8 mouse cellular contexts compared by ENCODE assay signal in the genomic region with DNA sequence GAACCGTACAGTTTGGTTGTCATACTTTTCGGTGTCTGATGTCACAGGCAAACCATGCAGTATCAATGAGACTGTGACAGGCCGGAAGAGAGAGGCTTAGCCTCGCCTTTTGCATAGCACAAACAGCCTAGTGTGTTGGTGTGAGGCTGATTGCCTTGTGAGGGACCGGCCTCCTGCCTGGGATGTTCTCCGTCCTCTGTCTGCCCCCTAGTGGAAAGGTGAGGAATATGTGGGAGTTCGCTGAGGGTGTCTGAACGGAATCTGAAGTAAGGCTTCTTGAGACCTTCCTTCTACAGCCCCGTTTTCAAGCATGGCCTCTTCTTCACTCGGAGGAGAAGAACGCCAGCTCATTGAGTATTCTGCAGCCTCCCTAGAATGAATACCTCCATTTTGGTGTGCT.
DNase-seq lines count a peak whose midpoint lies in the region; ATAC-seq and TF ChIP-seq lines count a peak whose summit lies in the region.

No protein-coding gene starts in this region.

- H3K4me1 ChIP-seq in embryonic facial prominence, embryonic 12.5 days = peaks cover 27% of the 10 kb centered on the region
- peaks cover 8% of the 10 kb centered on the region for H3K4me1 ChIP-seq in heart, adult 2 months (ENCODE audit: control insufficient read depth, insufficient read depth, low read length)
- H3K4me1 ChIP-seq in kidney, adult 2 months (ENCODE audit: control insufficient read depth, insufficient read depth, low read length) = peaks cover 12% of the 10 kb centered on the region
- peaks cover 8% of the 10 kb centered on the region for H3K4me1 ChIP-seq in limb, embryonic 11.5 days (ENCODE audit: control insufficient read depth, insufficient read depth, low read length)
- peaks cover 13% of the 10 kb centered on the region; the same call in 1 of the 2 replicates for H3K4me1 ChIP-seq in midbrain, embryonic 14.5 days (ENCODE audit: control insufficient read depth, insufficient read depth, low read length)

- 3% methylated on average over 11 of the region's 11 CpGs for WGBS in embryonic facial prominence, embryonic 12.5 days
- 1% methylated on average over 11 of the region's 11 CpGs for WGBS in heart, adult 2 months
- WGBS in kidney, adult 2 months = 3% methylated on average over 11 of the region's 11 CpGs
- WGBS in limb, embryonic 11.5 days = 6% methylated on average over 11 of the region's 11 CpGs
- WGBS in midbrain, embryonic 14.5 days = 2% methylated on average over 11 of the region's 11 CpGs

- H3K4me3 ChIP-seq in embryonic facial prominence, embryonic 12.5 days = no peak overlapping the region
- H3K4me3 ChIP-seq in heart, adult 2 months = peak overlapping the region; percentile 13
- no peak overlapping the region for H3K4me3 ChIP-seq in kidney, adult 2 months (ENCODE audit: insufficient read depth, low read depth, low read length)
- no peak overlapping the region for H3K4me3 ChIP-seq in limb, embryonic 11.5 days (ENCODE audit: low read depth, low read length)
- 0 out of 2 replicates have a peak overlapping the region, but pooled peaks have one; percentile 7 for H3K4me3 ChIP-seq in midbrain, embryonic 14.5 days (replicated peaks; ENCODE audit: low read depth, low read length)

- H3K27ac ChIP-seq in embryonic facial prominence, embryonic 12.5 days = no peak overlapping the region
- peak overlapping the region; percentile 61 for H3K27ac ChIP-seq in heart, adult 2 months
- H3K27ac ChIP-seq in kidney, adult 2 months (ENCODE audit: insufficient read depth, low read depth, low read length) = no peak overlapping the region
- H3K27ac ChIP-seq in limb, embryonic 11.5 days (replicated peaks; ENCODE audit: low read depth, low read length) = no peak overlapping the region
- H3K27ac ChIP-seq in midbrain, embryonic 14.5 days (replicated peaks; ENCODE audit: low read depth, low read length) = no peak overlapping the region

- H3K36me3 ChIP-seq in embryonic facial prominence, embryonic 12.5 days = no peaks in the 10 kb centered on the region
- H3K36me3 ChIP-seq in heart, adult 2 months (ENCODE audit: control insufficient read depth, insufficient read depth, low read length) = no peaks in the 10 kb centered on the region
- no peaks in the 10 kb centered on the region for H3K36me3 ChIP-seq in kidney, adult 2 months (ENCODE audit: control insufficient read depth, insufficient read depth, low read length)
- H3K36me3 ChIP-seq in limb, embryonic 11.5 days (ENCODE audit: control insufficient read depth, insufficient read depth, low read length) = no peaks in the 10 kb centered on the region
- no peaks in the 10 kb centered on the region for H3K36me3 ChIP-seq in midbrain, embryonic 14.5 days (ENCODE audit: control insufficient read depth, insufficient read depth, low read length)

- TF ChIP-seq POLR2A in heart, adult 2 months (IDR thresholded peaks at IDR 0.05; ENCODE audit: insufficient read depth, low read depth, low read length) = no peak
- TF ChIP-seq POLR2A in kidney, adult 2 months (IDR thresholded peaks at IDR 0.05; ENCODE audit: low read depth, low read length) = no peak

- H3K4me2 ChIP-seq in embryonic facial prominence, embryonic 12.5 days (replicated peaks) = peak overlapping the region; percentile 26
- H3K4me2 ChIP-seq in limb, embryonic 11.5 days (ENCODE audit: low read depth, severe bottlenecking) = no peak overlapping the region
- peak overlapping the region; percentile 43 for H3K4me2 ChIP-seq in midbrain, embryonic 14.5 days (ENCODE audit: low read length)

- H3K27me3 ChIP-seq in embryonic facial prominence, embryonic 12.5 days = 0 out of 2 replicates have a peak, but pooled peaks cover 11% of the 10 kb centered on the region
- H3K27me3 ChIP-seq in heart, adult 2 months (ENCODE audit: control insufficient read depth, insufficient read depth, low read length) = no peaks in the 10 kb centered on the region
- H3K27me3 ChIP-seq in kidney, adult 2 months (replicated peaks; ENCODE audit: control insufficient read depth, insufficient read depth, low read length) = no peaks in the 10 kb centered on the region
- H3K27me3 ChIP-seq in limb, embryonic 11.5 days (ENCODE audit: control insufficient read depth, insufficient read depth, low read length) = 0 out of 2 replicates have a peak, but pooled peaks cover 4% of the 10 kb centered on the region
- no peaks in the 10 kb centered on the region for H3K27me3 ChIP-seq in midbrain, embryonic 14.5 days (ENCODE audit: control insufficient read depth, insufficient read depth, low read length)

- TF ChIP-seq EP300 in heart, adult 2 months (IDR thresholded peaks at IDR 0.05; ENCODE audit: insufficient read depth, low read depth, low read length) = peak; percentile 97

- peak; percentile 97 for TF ChIP-seq CTCF in heart, adult 2 months (IDR thresholded peaks at IDR 0.05)
- peak; percentile 98 for TF ChIP-seq CTCF in kidney, adult 2 months (conservative IDR thresholded peaks at IDR 0.05; ENCODE audit: insufficient read depth, insufficient read length, low read depth, low read length)

- ATAC-seq in embryonic facial prominence, embryonic 12.5 days (ENCODE audit: insufficient number of reproducible peaks, insufficient read depth, low FRiP score, low TSS enrichment) = peak; percentile 70
- peak; percentile 76 for ATAC-seq in limb, embryonic 11.5 days (ENCODE audit: insufficient number of reproducible peaks, low FRiP score, low TSS enrichment, low read depth)
- ATAC-seq in midbrain, embryonic 14.5 days (ENCODE audit: low FRiP score, low TSS enrichment) = peak; percentile 89

- no peaks in the 10 kb centered on the region for H3K9me3 ChIP-seq in embryonic facial prominence, embryonic 12.5 days
- H3K9me3 ChIP-seq in limb, embryonic 11.5 days (ENCODE audit: control insufficient read depth, low read length) = no peaks in the 10 kb centered on the region
- no peaks in the 10 kb centered on the region for H3K9me3 ChIP-seq in midbrain, embryonic 14.5 days (ENCODE audit: control insufficient read depth, low read length)

- H3K9ac ChIP-seq in embryonic facial prominence, embryonic 12.5 days = no peak overlapping the region
- H3K9ac ChIP-seq in heart, adult 2 months (ENCODE audit: low read depth, low read length) = no peak overlapping the region
- H3K9ac ChIP-seq in limb, embryonic 11.5 days (ENCODE audit: low read length) = no peak overlapping the region
- no peak overlapping the region; the same call in 1 of the 2 replicates for H3K9ac ChIP-seq in midbrain, embryonic 14.5 days (replicated peaks; ENCODE audit: low read length)

- DNase-seq in 3134 (ENCODE audit: extremely low read depth, insufficient read length, low spot score) = peak; percentile 72
- peak; percentile 72 for DNase-seq in adrenal gland, postnatal 25 days
- peak; percentile 76 to 84 for DNase-seq in heart, adult 2 months
- peak; percentile 88 for DNase-seq in kidney, adult 2 months
- peak; percentile 85 for DNase-seq in limb, embryonic 11.5 days (ENCODE audit: low spot score)
- peak; percentile 92 for DNase-seq in midbrain, embryonic 14.5 days
- DNase-seq in spleen, adult 12 weeks (ENCODE audit: low spot score) = peak; percentile 24

- H3K79me2 ChIP-seq in heart, adult 2 months (replicated peaks; ENCODE audit: control insufficient read depth, insufficient read depth, low read length) = no peaks in the 10 kb centered on the region

- intact Hi-C loops in heart, adult 2 months (cut with DNase I) = loop anchor here (1.0 to 10.0 kb wide), 9 partner anchors 36 to 544 kb away; a partner anchor contains a TSS

Comparison
In these comparisons a context has a peak if more than half of its experiments do, and no peak if none do; other contexts are left out.
1. DNase-seq: peak in every context shown above with its lines; median percentile 92 in midbrain, embryonic 14.5 days; 88 in kidney, adult 2 months; 85 in limb, embryonic 11.5 days; 80 in heart, adult 2 months; 72 in 3134; 72 in adrenal gland, postnatal 25 days; 24 in spleen, adult 12 weeks.
2. H3K4me3 ChIP-seq: peak in heart, adult 2 months (single experiment) and midbrain, embryonic 14.5 days (single experiment); none in embryonic facial prominence, embryonic 12.5 days (single experiment), kidney, adult 2 months (single experiment) and limb, embryonic 11.5 days (single experiment).
3. Peak in every context shown above with its lines, with median percentiles within 50 percentile points of each other: ATAC-seq.